Mouse (Mus musculus) forebrain, embryonic 16.5 days (tissue): ENCODE measurements around the gene Rtn4. TPM values are rescaled to one million over a fixed set of nuclear protein-coding genes. Genes with fewer than 3 reads are reported as not detected.
"Not testable (repeated sequence)": the region's sequence is repeated elsewhere in the genome, so short reads cannot be mapped to it uniquely, and the experiment has no call there.

Experiments used
- ATAC-seq: fragments of 200-750 bp; cut with Nextera tagmentation; 2 replicates; pipeline ENCODE4 v1.8.0; 2017; ENCODE audit warnings: mild to moderate bottlenecking, moderate library complexity
- H3K27ac ChIP-seq: fragments of 300-500 bp; sonication (generic); 2 replicates; pipeline ENCODE4 v1.5.1; 2014; ENCODE audit warnings: low read length, control low read depth
- H3K27me3 ChIP-seq: fragments of 300-500 bp; sonication (generic); replicated peaks from 2 replicates; pipeline ENCODE4 v1.6.1; 2014; ENCODE audit warnings: low read length; ENCODE audit not compliant: control insufficient read depth, insufficient read depth
- H3K36me3 ChIP-seq: fragments of 300-500 bp; sonication (generic); 2 replicates; pipeline ENCODE4 v1.6.1; 2014; ENCODE audit not compliant: control insufficient read depth, insufficient read depth
- H3K4me1 ChIP-seq: fragments of 300-500 bp; sonication (generic); replicated peaks from 2 replicates; pipeline ENCODE4 v1.6.1; 2014; ENCODE audit warnings: low read length; ENCODE audit not compliant: control insufficient read depth, insufficient read depth
- H3K4me2 ChIP-seq: fragments of 300-500 bp; sonication (generic); 2 replicates; pipeline ENCODE4 v1.6.1; 2014; ENCODE audit warnings: mild to moderate bottlenecking, low read length, control low read depth
- H3K4me3 ChIP-seq: fragments of 300-500 bp; sonication (generic); replicated peaks from 2 replicates; pipeline ENCODE4 v1.5.1; 2014; ENCODE audit warnings: mild to moderate bottlenecking, low read length, control low read depth
- H3K9ac ChIP-seq: fragments of 300-500 bp; sonication (generic); replicated peaks from 2 replicates; pipeline ENCODE4 v1.6.1; 2014; ENCODE audit warnings: low read depth, low read length, control low read depth
- H3K9me3 ChIP-seq: fragments of 300-500 bp; sonication (generic); 2 replicates; pipeline ENCODE4 v1.6.1; 2016; ENCODE audit warnings: low read length; ENCODE audit not compliant: control insufficient read depth
- WGBS: fragments of 180-500 bp; shearing (Covaris S2); extraction: QIAGEN DNeasy Blood & Tissue Kit; methylation state at CpG from one replicate; pipeline ENCODE4 v1.1.7; 2014; 5-methylcytosine and 5-hydroxymethylcytosine counted together
- polyA plus RNA-seq: library from polyadenylated mRNA; unstranded; fragments of >200 nt; fragmentation: Nextera tagmentation; extraction: Ambion mirVana; gene quantifications from 2 replicates; pipeline ENCODE4 v1.2.1, GENCODE M21; 2015

Gene Rtn4
- polyA plus RNA-seq, 1 experiment from 2014 or later: 134 TPM

DNA sequence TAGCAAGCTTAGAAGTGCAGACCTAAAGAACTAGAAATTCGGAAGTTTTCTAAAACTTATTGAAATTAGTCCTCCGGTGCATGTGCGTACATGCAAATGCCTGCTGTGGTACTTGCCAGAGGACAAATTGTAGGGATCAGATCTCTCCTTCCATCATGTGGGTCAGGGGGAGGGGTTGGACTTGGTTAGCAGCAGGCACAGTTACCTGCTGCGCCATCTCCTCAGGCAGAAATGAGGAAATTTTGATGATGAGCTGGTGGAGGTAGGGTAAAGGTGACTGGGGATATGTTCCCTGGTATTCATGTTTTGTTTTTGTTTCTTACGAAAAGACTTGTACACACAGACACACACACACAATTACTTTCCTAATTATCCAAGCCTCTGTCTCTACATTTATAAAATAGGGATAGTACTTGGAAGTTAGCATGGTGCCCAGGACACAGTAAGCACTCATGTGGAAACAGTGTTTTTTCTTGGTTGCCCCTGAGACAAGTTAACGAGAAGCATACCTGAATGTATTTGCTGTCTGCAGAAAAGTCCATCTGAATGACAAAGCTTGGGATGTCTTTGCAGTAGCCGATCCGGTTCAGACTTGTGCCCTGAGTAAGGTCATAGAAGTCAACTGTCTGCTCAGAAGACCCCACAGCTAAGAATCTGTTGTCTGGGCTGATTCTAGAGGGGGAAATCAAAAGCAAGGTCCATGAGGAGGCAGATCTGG is 56.2 kb downstream of the Rtn4 start:
- WGBS: 79% methylated on average over 8 of the region's 8 CpGs
- no peak for ATAC-seq
- Histone ChIP-seq H3K36me3 (peaks cover 16% of the 10 kb centered on the region), H3K4me1 (no peaks in the 10 kb centered on the region), H3K4me2 (no peak overlapping the region), H3K9me3 (no peaks in the 10 kb centered on the region), H3K4me3 (no peak overlapping the region), H3K9ac (no peak overlapping the region), H3K27ac (no peak overlapping the region), H3K27me3 (no peaks in the 10 kb centered on the region)

DNA sequence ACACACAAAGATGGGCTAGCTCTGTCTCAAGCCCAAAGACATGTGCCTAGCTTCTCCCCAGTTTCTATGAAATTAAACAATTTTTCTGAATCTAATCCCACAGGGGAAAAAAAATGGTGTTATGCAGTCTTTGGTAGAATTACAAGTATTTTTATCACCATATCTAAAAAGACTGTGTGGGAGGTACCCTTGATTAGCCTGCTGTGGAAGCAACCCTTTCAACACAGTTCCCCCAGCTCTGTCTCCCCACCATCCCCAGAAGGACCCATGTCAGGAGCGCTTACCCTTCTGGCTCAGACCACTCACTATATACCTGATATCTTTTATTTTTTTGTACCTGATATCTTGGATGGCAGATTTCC is 56.7 kb downstream of the Rtn4 start:
- H3K4me1 ChIP-seq: no peaks in the 10 kb centered on the region
- H3K4me3 ChIP-seq: no peak overlapping the region
- no peak overlapping the region for H3K9ac ChIP-seq
- no peaks in the 10 kb centered on the region for H3K9me3 ChIP-seq
- H3K4me2 ChIP-seq: no peak overlapping the region
- no peak for ATAC-seq
- no peaks in the 10 kb centered on the region for H3K27me3 ChIP-seq
- peaks cover 16% of the 10 kb centered on the region for H3K36me3 ChIP-seq
- 100% methylated on average over 1 of the region's 1 CpGs for WGBS
- no peak overlapping the region for H3K27ac ChIP-seq

DNA sequence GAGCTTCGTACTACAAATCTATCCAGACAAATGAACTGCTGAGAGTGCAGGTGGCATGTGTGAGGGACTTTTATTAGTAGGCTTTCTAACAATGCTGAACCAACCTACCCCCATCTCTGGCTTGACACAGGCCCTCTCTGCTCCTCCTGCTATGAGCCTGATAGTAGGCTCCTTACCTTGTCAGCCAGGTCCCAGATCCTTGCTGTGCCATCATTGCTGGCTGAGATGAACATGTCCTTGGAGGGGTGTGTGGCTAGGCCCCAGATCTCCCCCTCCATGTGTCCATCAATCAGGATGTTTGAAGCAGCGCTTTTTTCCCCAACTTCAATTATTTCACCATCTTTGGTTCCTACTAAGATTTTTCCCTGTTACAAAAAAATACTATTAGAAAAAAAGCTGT is 58.3 kb downstream of the Rtn4 start:
- no peaks in the 10 kb centered on the region for H3K9me3 ChIP-seq
- H3K27ac ChIP-seq: no peak overlapping the region
- H3K9ac ChIP-seq: no peak overlapping the region
- no peaks in the 10 kb centered on the region for H3K4me1 ChIP-seq
- 89% methylated on average over 2 of the region's 2 CpGs for WGBS
- H3K36me3 ChIP-seq: peaks cover 12% of the 10 kb centered on the region
- H3K4me2 ChIP-seq: no peak overlapping the region
- no peak overlapping the region for H3K4me3 ChIP-seq
- H3K27me3 ChIP-seq: no peaks in the 10 kb centered on the region
- no peak for ATAC-seq

DNA sequence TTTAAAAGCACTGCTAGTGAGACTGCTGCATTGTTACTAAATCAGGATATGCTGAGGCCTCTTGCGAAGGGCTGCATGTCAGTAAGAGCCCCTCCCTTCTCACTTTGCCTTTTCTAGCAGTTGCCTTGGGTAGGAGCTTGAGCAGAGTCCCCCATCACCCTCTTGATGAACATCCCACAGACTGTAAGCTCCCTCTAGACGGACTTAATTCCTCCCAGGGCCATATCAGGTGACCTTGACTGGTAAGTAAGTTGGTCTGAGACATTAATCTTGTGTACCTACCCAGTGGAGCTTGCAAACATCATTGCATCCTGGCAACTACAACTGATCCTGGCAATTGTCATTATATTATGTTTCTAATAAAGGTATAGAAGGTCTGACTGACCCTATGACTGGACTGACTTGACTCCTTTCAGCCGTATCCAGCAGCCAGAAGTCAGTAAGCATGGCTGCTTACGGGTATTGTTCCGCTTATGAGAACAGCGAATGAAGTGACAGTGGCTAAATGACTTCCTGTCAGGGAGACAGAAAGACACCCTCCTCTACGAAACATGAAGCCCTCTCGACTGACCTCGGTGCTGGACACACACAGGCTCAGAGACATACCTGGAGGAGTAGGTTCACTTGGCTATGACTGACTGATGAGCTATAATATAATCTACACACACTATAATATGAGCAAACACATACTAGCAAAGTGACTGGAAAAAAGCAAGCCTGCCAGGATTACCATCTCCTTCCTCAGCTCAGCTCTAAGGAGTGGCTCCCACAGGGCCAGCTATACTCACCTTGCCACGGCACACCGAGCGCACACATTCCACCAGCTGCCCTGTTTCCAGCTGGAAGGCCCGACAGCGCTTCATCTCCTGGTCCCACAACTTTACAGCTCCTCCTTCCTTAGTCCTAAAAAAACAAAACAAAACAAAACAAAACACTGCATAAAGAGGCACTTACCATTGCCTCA is 59.2 kb downstream of the Rtn4 start:
- WGBS: 90% methylated on average over 14 of the region's 14 CpGs

DNA sequence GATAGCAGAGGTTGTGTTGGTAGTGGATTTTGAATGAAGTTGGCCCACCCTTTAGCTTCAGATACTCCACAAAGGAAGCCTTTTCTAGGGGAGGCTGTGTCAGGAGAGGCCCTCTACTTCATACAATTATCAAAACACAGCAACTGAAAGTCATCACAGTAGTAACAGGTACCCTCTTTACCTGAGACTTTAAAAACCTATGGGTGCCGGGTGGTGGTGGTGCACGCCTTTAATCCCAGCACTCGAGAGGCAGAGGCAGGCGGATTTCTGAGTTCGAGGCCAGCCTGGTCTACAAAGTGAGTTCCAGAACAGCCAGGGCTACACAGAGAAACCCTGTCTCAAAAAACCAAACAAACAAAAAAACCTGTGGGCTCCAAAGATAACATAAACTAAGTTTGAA is 63.3 kb downstream of the Rtn4 start:
- not testable (repeated sequence) for H3K4me2 ChIP-seq, H3K4me3 ChIP-seq, H3K36me3 ChIP-seq, H3K9ac ChIP-seq, H3K27me3 ChIP-seq, ATAC-seq, H3K27ac ChIP-seq, H3K9me3 ChIP-seq, H3K4me1 ChIP-seq
- WGBS: 89% methylated on average over 5 of the region's 5 CpGs

More for the DNA sequence above, 59.2 kb downstream of the Rtn4 start:
- Histone ChIP-seq H3K9ac (no peak overlapping the region), H3K4me2 (no peak overlapping the region), H3K27me3 (no peaks in the 10 kb centered on the region), H3K36me3 (peaks cover 4% of the 10 kb centered on the region; the same call in 1 of the 2 replicates), H3K4me3 (no peak overlapping the region), H3K4me1 (no peaks in the 10 kb centered on the region), H3K9me3 (no peaks in the 10 kb centered on the region), H3K27ac (no peak overlapping the region)
- ATAC-seq: no peak

DNA sequence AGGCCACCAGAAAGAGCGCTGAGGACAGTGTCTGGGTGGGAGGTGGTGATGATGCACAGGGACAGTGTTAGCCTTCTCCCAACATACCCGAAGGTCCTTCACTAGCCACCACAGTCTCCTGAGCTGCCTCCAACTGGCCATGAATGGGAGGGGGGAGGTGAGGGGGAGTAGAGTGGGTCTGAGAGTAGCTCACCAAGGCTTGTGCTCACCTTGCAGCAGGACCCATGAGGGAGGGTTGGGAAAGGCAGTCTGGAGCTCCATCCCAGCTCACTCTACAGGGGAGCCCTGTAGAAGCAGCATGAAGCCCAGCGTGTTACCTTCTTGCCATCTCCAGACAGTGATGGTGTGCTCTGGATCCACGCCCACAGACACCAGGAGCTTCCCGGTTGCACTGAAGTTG is 65.9 kb downstream of the Rtn4 start:
- no peak for ATAC-seq
- 96% methylated on average over 5 of the region's 5 CpGs for WGBS
- no peaks in the 10 kb centered on the region for H3K27me3 ChIP-seq

DNA sequence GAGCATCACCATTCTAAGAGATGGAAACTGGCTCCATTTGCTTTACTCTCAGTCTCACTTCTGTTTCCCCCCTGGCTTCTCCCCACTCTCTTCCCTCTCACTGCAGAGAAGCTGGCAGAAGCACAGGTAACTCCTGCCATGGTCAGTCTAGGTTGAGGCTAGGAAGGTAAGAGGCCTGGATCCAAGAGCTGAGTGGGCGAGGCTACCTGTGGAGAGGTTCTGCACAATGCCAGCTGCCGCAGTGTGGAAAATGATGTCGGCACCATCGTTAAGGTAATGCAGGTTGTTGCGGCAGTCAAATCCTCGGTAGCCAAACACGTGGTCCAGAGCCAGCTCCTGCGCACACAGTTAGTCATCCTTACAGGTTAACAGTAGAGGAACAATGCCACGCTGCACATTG is 68.6 kb downstream of the Rtn4 start:
- Histone ChIP-seq H3K27me3 (no peaks in the 10 kb centered on the region), H3K4me2 (no peak overlapping the region), H3K27ac (no peak overlapping the region), H3K4me3 (no peak overlapping the region), H3K9ac (no peak overlapping the region), H3K4me1 (no peaks in the 10 kb centered on the region), H3K36me3 (no peaks in the 10 kb centered on the region), H3K9me3 (no peaks in the 10 kb centered on the region)
- 91% methylated on average over 9 of the region's 9 CpGs for WGBS
- no peak for ATAC-seq

More for the DNA sequence above, 65.9 kb downstream of the Rtn4 start:
- Histone ChIP-seq H3K4me3 (no peak overlapping the region), H3K4me2 (no peak overlapping the region), H3K27ac (no peak overlapping the region), H3K4me1 (no peaks in the 10 kb centered on the region), H3K36me3 (no peaks in the 10 kb centered on the region), H3K9ac (no peak overlapping the region), H3K9me3 (no peaks in the 10 kb centered on the region)

DNA sequence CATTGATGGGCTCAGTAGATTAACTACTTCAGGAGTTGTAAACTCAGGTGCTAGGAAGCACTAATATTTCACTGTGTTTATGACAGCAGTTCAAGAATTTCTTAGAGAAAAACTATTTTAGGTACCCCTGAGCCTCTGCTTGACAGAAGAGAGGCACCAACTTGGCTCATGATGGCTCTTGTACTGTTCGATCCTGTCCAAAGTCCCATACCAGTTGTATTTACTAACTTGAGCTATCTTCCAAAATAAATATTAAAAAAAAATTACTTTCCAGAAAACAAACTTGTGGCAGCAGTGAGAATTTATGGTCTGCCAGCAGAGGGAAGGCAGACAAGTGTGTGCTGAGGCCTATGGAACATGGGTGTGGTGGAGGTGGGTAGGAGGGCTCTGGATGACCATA is 70.0 kb downstream of the Rtn4 start:
- Histone ChIP-seq H3K4me3 (no peak overlapping the region), H3K4me2 (no peak overlapping the region), H3K27me3 (no peaks in the 10 kb centered on the region), H3K27ac (no peak overlapping the region), H3K9ac (no peak overlapping the region), H3K4me1 (no peaks in the 10 kb centered on the region), H3K9me3 (no peaks in the 10 kb centered on the region), H3K36me3 (no peaks in the 10 kb centered on the region)
- WGBS: 95% methylated on average over 1 of the region's 1 CpGs
- no peak for ATAC-seq

DNA sequence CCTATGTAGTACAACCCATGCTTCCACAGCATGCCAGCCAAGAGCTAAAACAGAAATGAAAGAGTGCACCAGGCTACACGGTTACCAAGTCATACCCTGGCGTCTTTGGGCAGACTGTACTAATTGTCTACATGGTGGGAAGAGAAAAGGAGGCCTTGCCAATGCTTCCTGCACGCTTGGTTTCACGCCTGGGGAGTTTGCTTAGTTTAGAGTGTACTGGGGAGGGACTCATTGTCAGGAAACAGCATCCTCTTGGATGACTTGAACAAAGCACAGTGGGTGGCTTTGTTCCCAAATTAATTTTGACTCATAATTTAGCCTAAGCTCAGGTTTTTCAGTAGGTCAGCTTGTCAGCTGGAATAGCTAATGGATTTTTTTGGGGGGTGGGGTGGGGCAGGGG is 72.3 kb downstream of the Rtn4 start:
- WGBS: 30% methylated on average over 4 of the region's 4 CpGs
- H3K27me3 ChIP-seq: no peaks in the 10 kb centered on the region
- ATAC-seq: no peak

More for the DNA sequence above, 72.3 kb downstream of the Rtn4 start:
- Histone ChIP-seq H3K4me1 (no peaks in the 10 kb centered on the region), H3K36me3 (no peaks in the 10 kb centered on the region), H3K4me2 (no peak overlapping the region), H3K4me3 (no peak overlapping the region), H3K27ac (no peak overlapping the region), H3K9ac (no peak overlapping the region), H3K9me3 (no peaks in the 10 kb centered on the region)
